Mouse (Mus musculus) thymus, adult 2 months (tissue): ENCODE measurements around the gene Spop.

Experiments used
- CTCF ChIP-seq: fragments of 200-500 bp; IDR thresholded peaks from 2 replicates; pipeline ENCODE4 v1.5.1; 2012; ENCODE audit warnings: mild to moderate bottlenecking, control low read depth, low read length, moderate library complexity, borderline replicate concordance; ENCODE audit not compliant: control insufficient read depth, poor library complexity, insufficient read depth; ENCODE audit errors: extremely low read depth
- POLR2A ChIP-seq: fragments of 200-500 bp; IDR thresholded peaks from 2 replicates; pipeline ENCODE4 v1.6.1; 2012; ENCODE audit warnings: mild to moderate bottlenecking, low read length, control low read depth, moderate library complexity; ENCODE audit not compliant: control insufficient read depth, poor library complexity, insufficient read depth; ENCODE audit errors: extremely low read depth

- no peak for TF ChIP-seq POLR2A
- no peak for TF ChIP-seq CTCF
Observed at GRCm38 (mm10) chr11:95368871-95369270, 45.0 kb upstream of the Spop start.
